Mouse (Mus musculus) forebrain, embryonic 16.5 days (tissue): ENCODE measurements around the gene Klhl29. TPM values are rescaled to one million over a fixed set of nuclear protein-coding genes. Genes with fewer than 3 reads are reported as not detected.

ENCODE experiments used
- ATAC-seq: fragments of 200-750 bp; cut with Nextera tagmentation; 2 replicates; pipeline ENCODE4 v1.8.0; 2017; ENCODE audit warnings: mild to moderate bottlenecking, moderate library complexity
- H3K27ac ChIP-seq: fragments of 300-500 bp; sonication (generic); 2 replicates; pipeline ENCODE4 v1.5.1; 2014; ENCODE audit warnings: low read length, control low read depth
- H3K27me3 ChIP-seq: fragments of 300-500 bp; sonication (generic); replicated peaks from 2 replicates; pipeline ENCODE4 v1.6.1; 2014; ENCODE audit warnings: low read length; ENCODE audit not compliant: control insufficient read depth, insufficient read depth
- H3K36me3 ChIP-seq: fragments of 300-500 bp; sonication (generic); 2 replicates; pipeline ENCODE4 v1.6.1; 2014; ENCODE audit not compliant: control insufficient read depth, insufficient read depth
- H3K4me1 ChIP-seq: fragments of 300-500 bp; sonication (generic); replicated peaks from 2 replicates; pipeline ENCODE4 v1.6.1; 2014; ENCODE audit warnings: low read length; ENCODE audit not compliant: control insufficient read depth, insufficient read depth
- H3K4me2 ChIP-seq: fragments of 300-500 bp; sonication (generic); 2 replicates; pipeline ENCODE4 v1.6.1; 2014; ENCODE audit warnings: mild to moderate bottlenecking, low read length, control low read depth
- H3K4me3 ChIP-seq: fragments of 300-500 bp; sonication (generic); replicated peaks from 2 replicates; pipeline ENCODE4 v1.5.1; 2014; ENCODE audit warnings: mild to moderate bottlenecking, low read length, control low read depth
- H3K9ac ChIP-seq: fragments of 300-500 bp; sonication (generic); replicated peaks from 2 replicates; pipeline ENCODE4 v1.6.1; 2014; ENCODE audit warnings: low read depth, low read length, control low read depth
- H3K9me3 ChIP-seq: fragments of 300-500 bp; sonication (generic); 2 replicates; pipeline ENCODE4 v1.6.1; 2016; ENCODE audit warnings: low read length; ENCODE audit not compliant: control insufficient read depth
- WGBS: fragments of 180-500 bp; shearing (Covaris S2); extraction: QIAGEN DNeasy Blood & Tissue Kit; methylation state at CpG from one replicate; pipeline ENCODE4 v1.1.7; 2014; 5-methylcytosine and 5-hydroxymethylcytosine counted together
- polyA plus RNA-seq: library from polyadenylated mRNA; unstranded; fragments of >200 nt; fragmentation: Nextera tagmentation; extraction: Ambion mirVana; gene quantifications from 2 replicates; pipeline ENCODE4 v1.2.1, GENCODE M21; 2015

Klhl29 gene
- polyA plus RNA-seq, 1 experiment from 2014 or later = 7.3 TPM

GRCm38 (mm10) chr12:5207941-5208905 is 167.3 kb downstream of the Klhl29 start:
- WGBS = 48% methylated on average over 17 of the region's 17 CpGs
- Histone ChIP-seq H3K27me3 (no peaks in the 10 kb centered on the region; the same call in 1 of the 2 replicates), H3K9me3 (no peaks in the 10 kb centered on the region), H3K4me1 (peaks cover 36% of the 10 kb centered on the region), H3K9ac (no peak overlapping the region), H3K36me3 (0 out of 2 replicates have a peak, but pooled peaks cover 2% of the 10 kb centered on the region), H3K4me2 (no peak overlapping the region), H3K27ac (no peak overlapping the region), H3K4me3 (no peak overlapping the region)
- ATAC-seq = no peak

- no peak overlapping the region for H3K4me3 ChIP-seq
- H3K27ac ChIP-seq = no peak overlapping the region
- 0 out of 2 replicates have a peak, but pooled peaks cover 2% of the 10 kb centered on the region for H3K36me3 ChIP-seq
- peaks cover 27% of the 10 kb centered on the region for H3K4me1 ChIP-seq
- 89% methylated on average over 4 of the region's 4 CpGs for WGBS
- H3K27me3 ChIP-seq = no peaks in the 10 kb centered on the region
- no peak overlapping the region for H3K4me2 ChIP-seq
- no peak overlapping the region for H3K9ac ChIP-seq
- no peak for ATAC-seq
- no peaks in the 10 kb centered on the region for H3K9me3 ChIP-seq
These were observed 168.3 kb downstream of the Klhl29 start for GRCm38 (mm10) chr12:5207172-5207571.

- Histone ChIP-seq H3K4me1 (peaks cover 8% of the 10 kb centered on the region; the same call in 1 of the 2 replicates), H3K9ac (no peak overlapping the region), H3K27me3 (no peaks in the 10 kb centered on the region), H3K27ac (no peak overlapping the region), H3K4me3 (no peak overlapping the region), H3K9me3 (no peaks in the 10 kb centered on the region), H3K4me2 (no peak overlapping the region), H3K36me3 (no peaks in the 10 kb centered on the region)
- no peak for ATAC-seq
- 81% methylated on average over 11 of the region's 11 CpGs for WGBS
These were observed 171.2 kb downstream of the Klhl29 start for GRCm38 (mm10) chr12:5204071-5204840.

DNA sequence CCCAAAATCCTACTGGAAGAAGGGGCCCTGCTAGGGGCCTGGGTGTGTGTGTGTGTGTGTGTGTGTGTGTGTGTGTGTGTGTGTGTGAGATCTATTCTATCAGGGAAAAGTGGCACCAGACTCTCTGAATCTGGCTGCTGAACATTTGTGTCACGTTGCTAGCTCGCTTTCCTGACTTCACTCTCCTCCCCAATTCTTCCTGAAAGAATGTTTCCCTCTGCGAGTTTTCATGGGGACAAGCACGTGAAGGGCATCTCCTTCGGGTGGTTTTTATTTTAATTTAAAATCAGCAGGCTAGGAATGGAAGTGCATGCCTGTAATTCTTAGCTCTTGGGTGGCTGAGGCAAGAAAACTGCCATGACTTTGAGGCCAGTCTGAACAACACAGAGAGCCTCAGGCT is 172.1 kb downstream of the Klhl29 start:
- Histone ChIP-seq H3K27ac (no peak overlapping the region), H3K4me2 (no peak overlapping the region), H3K36me3 (no peaks in the 10 kb centered on the region), H3K4me1 (peaks cover 2% of the 10 kb centered on the region; the same call in 1 of the 2 replicates), H3K9ac (no peak overlapping the region), H3K9me3 (no peaks in the 10 kb centered on the region), H3K27me3 (no peaks in the 10 kb centered on the region), H3K4me3 (no peak overlapping the region)
- WGBS = 77% methylated on average over 5 of the region's 5 CpGs
- no peak for ATAC-seq

DNA sequence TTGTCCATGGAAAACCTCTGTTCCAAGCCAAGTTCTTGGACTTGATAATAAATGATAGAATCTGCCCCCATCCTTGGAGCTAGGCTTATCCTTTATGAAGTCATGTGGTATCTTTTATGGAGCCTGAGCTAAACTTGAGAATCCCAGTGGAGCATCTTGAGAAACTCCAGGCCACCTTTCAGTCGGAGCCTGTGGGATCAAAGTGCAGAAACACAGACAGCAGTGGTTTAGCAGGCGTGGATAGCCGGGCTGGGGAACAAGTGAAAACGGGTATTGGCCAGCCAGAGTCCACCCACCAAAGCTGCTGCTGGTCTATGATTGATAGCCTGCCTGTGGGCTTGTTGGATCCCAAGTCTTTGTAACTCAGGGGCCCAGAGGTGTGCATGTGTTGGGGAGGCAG is 177.2 kb downstream of the Klhl29 start:
- Histone ChIP-seq H3K9ac (no peak overlapping the region), H3K4me2 (no peak overlapping the region), H3K27me3 (no peaks in the 10 kb centered on the region), H3K36me3 (no peaks in the 10 kb centered on the region), H3K27ac (no peak overlapping the region), H3K9me3 (no peaks in the 10 kb centered on the region), H3K4me3 (no peak overlapping the region), H3K4me1 (peaks cover 5% of the 10 kb centered on the region)
- WGBS = 85% methylated on average over 4 of the region's 4 CpGs
- no peak for ATAC-seq

DNA sequence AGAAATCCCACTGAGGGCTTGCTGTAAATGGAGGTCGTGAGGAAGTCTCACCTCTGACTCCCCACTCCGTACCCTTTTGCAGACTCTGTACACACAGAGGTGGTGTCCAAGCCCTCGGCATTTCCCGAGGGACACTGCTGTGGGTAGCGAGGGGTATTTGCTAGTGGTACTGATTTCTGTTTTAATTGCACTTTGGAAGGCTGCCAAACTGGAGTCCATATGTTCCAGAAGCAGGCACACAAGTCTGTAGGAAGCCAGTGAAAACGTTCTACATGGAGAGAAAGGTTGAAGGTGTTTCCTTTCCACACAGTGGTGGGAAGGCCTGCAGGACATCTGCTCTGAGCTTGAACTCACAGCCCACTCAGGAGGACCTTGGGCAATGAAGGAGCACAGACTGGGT is 181.3 kb downstream of the Klhl29 start:
- 21% methylated on average over 6 of the region's 6 CpGs for WGBS
- peak; percentile 10 for ATAC-seq
- Histone ChIP-seq H3K27ac (no peak overlapping the region), H3K36me3 (no peaks in the 10 kb centered on the region), H3K4me1 (peaks cover 23% of the 10 kb centered on the region), H3K9me3 (no peaks in the 10 kb centered on the region), H3K9ac (no peak overlapping the region), H3K4me3 (no peak overlapping the region), H3K27me3 (no peaks in the 10 kb centered on the region), H3K4me2 (no peak overlapping the region)

GRCm38 (mm10) chr12:5192380-5192718 is 183.1 kb downstream of the Klhl29 start:
- Histone ChIP-seq H3K4me3 (no peak overlapping the region), H3K27ac (no peak overlapping the region)

GRCm38 (mm10) chr12:5191628-5192379 is 183.7 kb downstream of the Klhl29 start:
- ATAC-seq = no peak
- 0 out of 2 replicates have a peak overlapping the region, but pooled peaks have one; percentile 8 for H3K4me2 ChIP-seq
- H3K27ac ChIP-seq = no peak overlapping the region
- WGBS = 24% methylated on average over 14 of the region's 14 CpGs
- H3K36me3 ChIP-seq = no peaks in the 10 kb centered on the region
- H3K27me3 ChIP-seq = no peaks in the 10 kb centered on the region
- H3K9me3 ChIP-seq = no peaks in the 10 kb centered on the region
- no peak overlapping the region for H3K9ac ChIP-seq
- no peak overlapping the region for H3K4me3 ChIP-seq
- H3K4me1 ChIP-seq = peaks cover 23% of the 10 kb centered on the region

More at GRCm38 (mm10) chr12:5192380-5192718, 183.1 kb downstream of the Klhl29 start:
- ATAC-seq = no peak
- 77% methylated on average over 9 of the region's 9 CpGs for WGBS
- H3K4me1 ChIP-seq = peaks cover 23% of the 10 kb centered on the region
- H3K27me3 ChIP-seq = no peaks in the 10 kb centered on the region
- H3K9me3 ChIP-seq = no peaks in the 10 kb centered on the region
- H3K9ac ChIP-seq = no peak overlapping the region
- no peak overlapping the region for H3K4me2 ChIP-seq
- H3K36me3 ChIP-seq = no peaks in the 10 kb centered on the region

GRCm38 (mm10) chr12:5191206-5191605 is 184.3 kb downstream of the Klhl29 start:
- no peak overlapping the region for H3K9ac ChIP-seq
- H3K4me2 ChIP-seq = no peak overlapping the region
- WGBS = 83% methylated on average over 4 of the region's 4 CpGs
- H3K36me3 ChIP-seq = no peaks in the 10 kb centered on the region
- no peak overlapping the region for H3K4me3 ChIP-seq
- no peaks in the 10 kb centered on the region for H3K9me3 ChIP-seq
- no peaks in the 10 kb centered on the region for H3K27me3 ChIP-seq
- H3K4me1 ChIP-seq = peaks cover 23% of the 10 kb centered on the region
- H3K27ac ChIP-seq = no peak overlapping the region
- no peak for ATAC-seq
